Comparison of ENCODE assay signal across 8 mouse cellular contexts in the genomic region with DNA sequence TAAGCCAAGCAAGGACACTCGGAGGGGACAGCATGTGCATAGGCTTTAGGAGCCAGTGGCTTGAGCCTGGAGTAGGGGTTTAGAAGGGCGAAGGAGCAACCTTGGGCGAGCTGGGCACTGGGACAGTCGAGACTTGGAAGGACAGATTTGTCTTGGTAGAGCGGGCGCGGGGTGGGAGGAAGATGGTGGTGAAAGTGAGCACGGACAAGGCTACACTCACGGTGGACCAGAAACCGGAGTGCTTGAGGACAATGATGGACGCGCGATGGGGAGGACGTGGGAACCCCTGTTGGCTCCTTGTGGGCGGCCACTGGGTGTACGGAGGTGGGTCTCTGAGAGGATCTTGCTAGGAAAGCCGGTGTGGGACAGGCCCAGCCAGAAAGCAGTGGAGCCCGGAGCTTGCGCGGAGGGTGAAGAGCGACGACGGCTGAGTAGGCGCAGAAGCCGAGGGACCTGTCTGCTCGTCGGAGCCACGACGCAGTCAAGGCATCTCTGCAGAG. TPM values are rescaled to one million over a fixed set of nuclear protein-coding genes. Genes with fewer than 3 reads are reported as not detected.
DNase-seq lines count a peak whose midpoint lies in the region; ATAC-seq and TF ChIP-seq lines count a peak whose summit lies in the region.

No protein-coding gene starts in this region.

- no peak for TF ChIP-seq CTCF in gastrocnemius, adult 2 months (IDR thresholded peaks at IDR 0.05)
- TF ChIP-seq CTCF in ES-Bruce4 (IDR thresholded peaks at IDR 0.05; ENCODE audit: low read depth, low read length) = no peak
- no peak for TF ChIP-seq CTCF in small intestine, adult 2 months (IDR thresholded peaks at IDR 0.05; ENCODE audit: extremely low read depth, insufficient read length, insufficient replicate concordance, low read depth, low read length)

- intact Hi-C loops in gastrocnemius, adult 2 months (cut with DNase I) = no loop called here
- intact Hi-C loops in gastrocnemius, postnatal 14 days (cut with DNase I; ENCODE audit: low total_unique reads) = no loop called here

- H3K4me2 ChIP-seq in forebrain, embryonic 14.5 days (ENCODE audit: low read length) = peak overlapping the region; percentile 77
- peak overlapping the region; percentile 75 for H3K4me2 ChIP-seq in limb, embryonic 13.5 days (replicated peaks)

- no peak for DNase-seq in gastrocnemius, adult 2 months
- DNase-seq in gastrocnemius, postnatal 14 days = no peak
- peak; percentile 28 for DNase-seq in forebrain, embryonic 14.5 days (ENCODE audit: low spot score)
- no peak for DNase-seq in gastrocnemius, adult 18-20 months (ENCODE audit: low spot score)
- no peak for DNase-seq in right cerebral cortex, postnatal 36 days (ENCODE audit: low spot score in 2 of 2)

- H3K4me3 ChIP-seq in gastrocnemius, adult 2 months = peak overlapping the region; percentile 70
- H3K4me3 ChIP-seq in ES-Bruce4 (ENCODE audit: low read depth, low read length) = peak overlapping the region; percentile 38
- peak overlapping the region; percentile 45 for H3K4me3 ChIP-seq in forebrain, embryonic 14.5 days (ENCODE audit: low read depth, low read length)
- peak overlapping the region; percentile 93 for H3K4me3 ChIP-seq in limb, embryonic 13.5 days
- peak overlapping the region; percentile 64 for H3K4me3 ChIP-seq in small intestine, adult 2 months (ENCODE audit: low read depth, low read length)

- peak overlapping the region; percentile 87 for H3K27ac ChIP-seq in gastrocnemius, adult 2 months
- H3K27ac ChIP-seq in ES-Bruce4 (ENCODE audit: insufficient read depth, low read length) = no peak overlapping the region
- H3K27ac ChIP-seq in forebrain, embryonic 14.5 days (ENCODE audit: low read depth, low read length) = no peak overlapping the region
- peak overlapping the region; percentile 98 for H3K27ac ChIP-seq in limb, embryonic 13.5 days
- peak overlapping the region; percentile 41 for H3K27ac ChIP-seq in small intestine, adult 2 months (ENCODE audit: insufficient read depth, low read depth, low read length)

- no peaks in the 10 kb centered on the region for H3K9me3 ChIP-seq in ES-Bruce4 (replicated peaks; ENCODE audit: control insufficient read depth, insufficient read depth, low read length, poor library complexity, severe bottlenecking)
- H3K9me3 ChIP-seq in forebrain, embryonic 14.5 days (replicated peaks; ENCODE audit: control insufficient read depth, low read length) = no peaks in the 10 kb centered on the region
- H3K9me3 ChIP-seq in limb, embryonic 13.5 days = no peaks in the 10 kb centered on the region

- ATAC-seq in forebrain, embryonic 14.5 days = no peak
- peak; percentile 19; the same call in 1 of the 2 replicates for ATAC-seq in limb, embryonic 13.5 days (ENCODE audit: low FRiP score, low read depth)

- H3K4me1 ChIP-seq in ES-Bruce4 (ENCODE audit: control insufficient read depth, insufficient read depth, low read length) = no peaks in the 10 kb centered on the region
- H3K4me1 ChIP-seq in forebrain, embryonic 14.5 days (ENCODE audit: control insufficient read depth, insufficient read depth, low read length) = peaks cover 16% of the 10 kb centered on the region
- peaks cover 61% of the 10 kb centered on the region for H3K4me1 ChIP-seq in limb, embryonic 13.5 days
- H3K4me1 ChIP-seq in small intestine, adult 2 months (ENCODE audit: control insufficient read depth, insufficient read depth, insufficient read length, low read length) = peaks cover 14% of the 10 kb centered on the region

- peaks cover 20% of the 10 kb centered on the region for H3K27me3 ChIP-seq in ES-Bruce4 (ENCODE audit: control insufficient read depth, insufficient read depth, low read length, poor library complexity, severe bottlenecking)
- peaks cover 77% of the 10 kb centered on the region for H3K27me3 ChIP-seq in forebrain, embryonic 14.5 days (replicated peaks; ENCODE audit: control insufficient read depth, insufficient read depth, low read length)
- peaks cover 23% of the 10 kb centered on the region for H3K27me3 ChIP-seq in limb, embryonic 13.5 days
- peaks cover 56% of the 10 kb centered on the region for H3K27me3 ChIP-seq in small intestine, adult 2 months (ENCODE audit: control insufficient read depth, insufficient read depth, low read length)

- TF ChIP-seq EP300 in ES-Bruce4 (IDR thresholded peaks at IDR 0.05; ENCODE audit: insufficient read depth, low read depth, low read length) = no peak

- H3K36me3 ChIP-seq in ES-Bruce4 (ENCODE audit: control insufficient read depth, insufficient read depth, low read length, poor library complexity, severe bottlenecking) = no peaks in the 10 kb centered on the region
- 0 out of 2 replicates have a peak, but pooled peaks cover 3% of the 10 kb centered on the region for H3K36me3 ChIP-seq in forebrain, embryonic 14.5 days (ENCODE audit: control insufficient read depth, insufficient read depth, low read length)
- H3K36me3 ChIP-seq in limb, embryonic 13.5 days = peaks cover 18% of the 10 kb centered on the region
- no peaks in the 10 kb centered on the region; the same call in 1 of the 2 replicates for H3K36me3 ChIP-seq in small intestine, adult 2 months (ENCODE audit: control insufficient read depth, insufficient read depth, low read length)

- peak overlapping the region; percentile 54 for H3K9ac ChIP-seq in ES-Bruce4 (ENCODE audit: low read depth, poor library complexity, severe bottlenecking)
- peak overlapping the region; percentile 65 for H3K9ac ChIP-seq in forebrain, embryonic 14.5 days (ENCODE audit: low read length)
- H3K9ac ChIP-seq in limb, embryonic 13.5 days = peak overlapping the region; percentile 97

- TF ChIP-seq POLR2A in ES-Bruce4 (IDR thresholded peaks at IDR 0.05; ENCODE audit: insufficient read depth, low read length) = no peak
- no peak for TF ChIP-seq POLR2A in small intestine, adult 2 months (IDR thresholded peaks at IDR 0.05; ENCODE audit: low read depth, low read length)

- WGBS in forebrain, embryonic 14.5 days = 3% methylated on average over 29 of the region's 29 CpGs
- WGBS in limb, embryonic 13.5 days = 1% methylated on average over 29 of the region's 29 CpGs
- WGBS in small intestine, adult 2 months = 11% methylated on average over 29 of the region's 29 CpGs

RNA-seq across cellular contexts. Expression of a gene that starts 0.8 kb away (rescaled TPM):
- total RNA-seq in gastrocnemius, adult 2 months (2021) = 1 to 10 TPM; 3.6 to 5.2 TPM
- 10 to 100 TPM in 1 of 2 experiments, 1 to 10 TPM in 1; 9.4 to 12.1 TPM for total RNA-seq in gastrocnemius, postnatal 14 days (2021)
- polyA plus RNA-seq in ES-Bruce4 (2011; ENCODE audit: insufficient read depth, insufficient read length, low read depth, missing spikeins) = 5.8 and 6.5 TPM in 2 replicates
- polyA plus RNA-seq in forebrain, embryonic 14.5 days (2014; fragmentation: Nextera tagmentation; extraction: Ambion mirVana) = 0.89 and 1.1 TPM in 2 replicates
- polyA plus RNA-seq in limb, embryonic 13.5 days (2015; fragmentation: Nextera tagmentation; extraction: Ambion mirVana) = 28.8 and 29.4 TPM in 2 replicates
- 27.7 and 33.2 TPM in 2 replicates for polyA plus RNA-seq in small intestine, adult 2 months (2012; rRNA removed)
- total RNA-seq in gastrocnemius, adult 18-20 months (2021) = 1 to 10 TPM; 2.6 to 4.0 TPM

RNA-seq across cellular contexts. Expression of a gene that starts 35.1 kb away (rescaled TPM):
- total RNA-seq in gastrocnemius, adult 2 months (2021) = not detected
- total RNA-seq in gastrocnemius, postnatal 14 days (2021) = not detected
- polyA plus RNA-seq in ES-Bruce4 (2011; ENCODE audit: insufficient read depth, insufficient read length, low read depth, missing spikeins) = not detected in 2 replicates
- 1.0 and 1.5 TPM in 2 replicates for polyA plus RNA-seq in forebrain, embryonic 14.5 days (2014; fragmentation: Nextera tagmentation; extraction: Ambion mirVana)
- polyA plus RNA-seq in limb, embryonic 13.5 days (2015; fragmentation: Nextera tagmentation; extraction: Ambion mirVana) = 0.09 and 0.36 TPM in 2 replicates
- polyA plus RNA-seq in small intestine, adult 2 months (2012; rRNA removed) = not detected in 2 replicates
- total RNA-seq in gastrocnemius, adult 18-20 months (2021) = not detected

RNA-seq across cellular contexts. Expression of a gene that starts 38.4 kb away (rescaled TPM):
- 10 to 100 TPM; 20.5 to 23.6 TPM for total RNA-seq in gastrocnemius, adult 2 months (2021)
- total RNA-seq in gastrocnemius, postnatal 14 days (2021) = 10 to 100 TPM; 17.3 to 19.9 TPM
- polyA plus RNA-seq in ES-Bruce4 (2011; ENCODE audit: insufficient read depth, insufficient read length, low read depth, missing spikeins) = 40.2 and 44.0 TPM in 2 replicates
- polyA plus RNA-seq in forebrain, embryonic 14.5 days (2014; fragmentation: Nextera tagmentation; extraction: Ambion mirVana) = 68.2 and 71.9 TPM in 2 replicates
- polyA plus RNA-seq in limb, embryonic 13.5 days (2015; fragmentation: Nextera tagmentation; extraction: Ambion mirVana) = 92.9 and 106 TPM in 2 replicates
- polyA plus RNA-seq in small intestine, adult 2 months (2012; rRNA removed) = 34.8 and 60.9 TPM in 2 replicates
- total RNA-seq in gastrocnemius, adult 18-20 months (2021) = 10 to 100 TPM; 21.8 to 23.4 TPM

RNA-seq across cellular contexts. Expression of a gene that starts 40.3 kb away (rescaled TPM):
- 1 to 10 TPM; 1.3 to 2.1 TPM for total RNA-seq in gastrocnemius, adult 2 months (2021)
- under 1 TPM; 0.80 to 0.96 TPM for total RNA-seq in gastrocnemius, postnatal 14 days (2021)
- not detected in 2 replicates for polyA plus RNA-seq in ES-Bruce4 (2011; ENCODE audit: insufficient read depth, insufficient read length, low read depth, missing spikeins)
- 4.0 and 5.0 TPM in 2 replicates for polyA plus RNA-seq in forebrain, embryonic 14.5 days (2014; fragmentation: Nextera tagmentation; extraction: Ambion mirVana)
- 2.7 and 3.0 TPM in 2 replicates for polyA plus RNA-seq in limb, embryonic 13.5 days (2015; fragmentation: Nextera tagmentation; extraction: Ambion mirVana)
- 4.1 and 13.0 TPM in 2 replicates for polyA plus RNA-seq in small intestine, adult 2 months (2012; rRNA removed)
- total RNA-seq in gastrocnemius, adult 18-20 months (2021) = 1 to 10 TPM in 1 of 2 experiments, under 1 TPM in 1; 0.87 to 1.2 TPM

Comparison
In these comparisons a context has a peak if more than half of its experiments do, and no peak if none do; other contexts are left out.
1. H3K27ac ChIP-seq: peak in gastrocnemius, adult 2 months (single experiment), limb, embryonic 13.5 days (single experiment) and small intestine, adult 2 months (single experiment); none in ES-Bruce4 (single experiment) and forebrain, embryonic 14.5 days (single experiment).
2. H3K4me3 ChIP-seq: peak in every context shown above with its lines; median percentile 93 in limb, embryonic 13.5 days; 70 in gastrocnemius, adult 2 months; 64 in small intestine, adult 2 months; 45 in forebrain, embryonic 14.5 days; 38 in ES-Bruce4.
3. Peak in every context shown above with its lines, with median percentiles within 50 percentile points of each other: H3K9ac ChIP-seq.